In genomic region chr8:70152537-70153257, GRCm38 (mm10) we compare ENCODE assay signal across 8 mouse cellular contexts. TPM values are rescaled to one million over a fixed set of nuclear protein-coding genes. Genes with fewer than 3 reads are reported as not detected.
DNase-seq lines count a peak whose midpoint lies in the region; ATAC-seq and TF ChIP-seq lines count a peak whose summit lies in the region.

No protein-coding gene starts in this region.

- 15% methylated on average over 21 of the region's 22 CpGs for WGBS in heart, embryonic 15.5 days
- WGBS in lung, postnatal 0 days: 15% methylated on average over 20 of the region's 22 CpGs

- no peak for TF ChIP-seq EP300 in CH12.LX (IDR thresholded peaks at IDR 0.05; ENCODE audit: low read length)
- TF ChIP-seq EP300 in lung, postnatal 0 days (IDR thresholded peaks at IDR 0.05): no peak

- dilution Hi-C loops in CH12.LX (cut with MboI; ENCODE audit: extremely low pct_ligation_motif_present, extremely low pct_unique_long_range_greater_than_20kb, low sequenced_read_pairs): no loop called here

- peak overlapping the region; percentile 66 to 90 (median 68) for H3K4me3 ChIP-seq in CH12.LX (replicated peaks in 1 of 3; ENCODE audit: low read depth in 2 of 3, low read length in 2 of 3, poor library complexity in 1 of 3)
- H3K4me3 ChIP-seq in erythroblast, embryonic 14.5 days (replicated peaks): peak overlapping the region; percentile 28
- H3K4me3 ChIP-seq in heart, embryonic 15.5 days: no peak overlapping the region
- no peak overlapping the region for H3K4me3 ChIP-seq in lung, postnatal 0 days (ENCODE audit: low read depth, low read length)

- peak overlapping the region; percentile 76 for H3K27ac ChIP-seq in CH12.LX (ENCODE audit: insufficient read depth, low read depth)
- no peak overlapping the region for H3K27ac ChIP-seq in heart, embryonic 15.5 days
- H3K27ac ChIP-seq in lung, postnatal 0 days (ENCODE audit: low read length): no peak overlapping the region

- ATAC-seq in heart, embryonic 15.5 days (replicated peaks; ENCODE audit: insufficient number of reproducible peaks, insufficient read depth, low FRiP score, low read depth): peak; percentile 94
- ATAC-seq in lung, postnatal 0 days: peak; percentile 98

- peaks cover 25 to 31% of the 10 kb centered on the region in 2 experiments for H3K36me3 ChIP-seq in CH12.LX (replicated peaks in 1 of 2; ENCODE audit: control insufficient read depth in 1 of 2, insufficient read depth in 1 of 2, low read length in 1 of 2)
- no peaks in the 10 kb centered on the region for H3K36me3 ChIP-seq in erythroblast, embryonic 14.5 days (ENCODE audit: control insufficient read depth)
- no peaks in the 10 kb centered on the region for H3K36me3 ChIP-seq in heart, embryonic 15.5 days
- no peaks in the 10 kb centered on the region for H3K36me3 ChIP-seq in lung, postnatal 0 days (ENCODE audit: insufficient read depth, low read length)

- TF ChIP-seq CTCF in CH12.LX (conservative IDR thresholded peaks at IDR 0.05 in 1 of 2, IDR thresholded peaks at IDR 0.05 in 1 of 2; ENCODE audit: low read depth in 2 of 2, low read length in 2 of 2): no peak
- no peak for TF ChIP-seq CTCF in lung, postnatal 0 days (IDR thresholded peaks at IDR 0.05)

- H3K4me2 ChIP-seq in CH12.LX (ENCODE audit: insufficient read depth, low read depth, poor library complexity, severe bottlenecking): peak overlapping the region; percentile 64
- H3K4me2 ChIP-seq in heart, embryonic 15.5 days: peak overlapping the region; percentile 48
- H3K4me2 ChIP-seq in lung, postnatal 0 days (replicated peaks; ENCODE audit: low read depth, low read length): no peak overlapping the region

- in situ Hi-C loops in CH12.LX (cut with MboI; ENCODE audit: low pct_ligation_motif_present, low pct_unique_long_range_greater_than_20kb, low sequenced_read_pairs): no loop called here

- H3K9ac ChIP-seq in CH12.LX (ENCODE audit: insufficient read depth, low read depth): peak overlapping the region; percentile 92
- no peak overlapping the region for H3K9ac ChIP-seq in heart, embryonic 15.5 days
- H3K9ac ChIP-seq in lung, postnatal 0 days (replicated peaks; ENCODE audit: low read depth): no peak overlapping the region

- DNase-seq in CH12.LX (ENCODE audit: extremely low read depth) (peak; percentile 96), adipocyte (ENCODE audit: low spot score) (peak; percentile 52)
- DNase-seq in kidney, postnatal 10 days: peak; percentile 88
- DNase-seq in lung, postnatal 0 days (ENCODE audit: low spot score): peak; percentile 91
- DNase-seq in ovary, postnatal 14 days (ENCODE audit: low spot score): peak; percentile 56
- peak; percentile 88 for DNase-seq in thymus, postnatal 14 days

- TF ChIP-seq POLR2A in CH12.LX (IDR thresholded peaks at IDR 0.05; ENCODE audit: low read depth, low read length): peak; percentile 99

- no peak for TF ChIP-seq RAD21 in CH12.LX (IDR thresholded peaks at IDR 0.05; ENCODE audit: low read depth, low read length)

- peaks cover 41 to 59% of the 10 kb centered on the region in 2 experiments for H3K4me1 ChIP-seq in CH12.LX (ENCODE audit: control insufficient read depth in 1 of 2, insufficient read depth in 2 of 2)
- H3K4me1 ChIP-seq in erythroblast, embryonic 14.5 days (ENCODE audit: control insufficient read depth): peaks cover 16% of the 10 kb centered on the region
- H3K4me1 ChIP-seq in heart, embryonic 15.5 days (replicated peaks): peaks cover 6% of the 10 kb centered on the region
- no peaks in the 10 kb centered on the region for H3K4me1 ChIP-seq in lung, postnatal 0 days (ENCODE audit: insufficient read depth, low read depth, low read length)

- no peaks in the 10 kb centered on the region for H3K27me3 ChIP-seq in CH12.LX (replicated peaks)
- H3K27me3 ChIP-seq in erythroblast, embryonic 14.5 days (ENCODE audit: control insufficient read depth): peaks cover 31% of the 10 kb centered on the region
- H3K27me3 ChIP-seq in heart, embryonic 15.5 days: peaks cover 30% of the 10 kb centered on the region
- H3K27me3 ChIP-seq in lung, postnatal 0 days (replicated peaks; ENCODE audit: insufficient read depth, low read length): no peaks in the 10 kb centered on the region

- H3K79me2 ChIP-seq in CH12.LX (replicated peaks; ENCODE audit: control insufficient read depth, extremely low read depth, insufficient read depth, poor library complexity, severe bottlenecking): peaks cover 51% of the 10 kb centered on the region

- H3K9me3 ChIP-seq in CH12.LX (replicated peaks; ENCODE audit: low read length): peaks cover 5% of the 10 kb centered on the region
- no peaks in the 10 kb centered on the region for H3K9me3 ChIP-seq in erythroblast, embryonic 14.5 days (ENCODE audit: control insufficient read depth, low read length)
- no peaks in the 10 kb centered on the region for H3K9me3 ChIP-seq in heart, embryonic 15.5 days (replicated peaks)
- no peaks in the 10 kb centered on the region for H3K9me3 ChIP-seq in lung, postnatal 0 days (ENCODE audit: low read length)

TF ChIP-seq in CH12.LX, 34 proteins besides CTCF, POLR2A, EP300 and RAD21 (continues in another document):
- TF ChIP-seq CHD2 (IDR thresholded peaks at IDR 0.05; ENCODE audit: low read length): peak; percentile 32; the same call in 1 of the 2 replicates
- TF ChIP-seq ETS1 (conservative IDR thresholded peaks at IDR 0.05; ENCODE audit: low read depth, low read length): peak; percentile 46; the same call in 1 of the 2 replicates
- peak; percentile 80 for TF ChIP-seq MXI1 (IDR thresholded peaks at IDR 0.05; ENCODE audit: low read depth, low read length)
- 0 out of 2 replicates have a peak, but pooled peaks have one; percentile 51 for TF ChIP-seq CHD1 (IDR thresholded peaks at IDR 0.05; ENCODE audit: low read depth, low read length)
- TF ChIP-seq TCF12 (IDR thresholded peaks at IDR 0.05; ENCODE audit: low read depth, low read length): peak; percentile 98
- 0 out of 2 replicates have a peak, but pooled peaks have one; percentile 36 for TF ChIP-seq MYC (IDR thresholded peaks at IDR 0.05; ENCODE audit: low read depth, low read length)
- TF ChIP-seq BHLHE40 (IDR thresholded peaks at IDR 0.05; ENCODE audit: low read depth, low read length): no peak
- TF ChIP-seq HCFC1 (IDR thresholded peaks at IDR 0.05; ENCODE audit: low read depth, low read length): peak; percentile 28; the same call in 1 of the 2 replicates
- peak; percentile 99 for TF ChIP-seq NELFE (IDR thresholded peaks at IDR 0.05; ENCODE audit: low read depth, low read length)
- peak; percentile 99 for TF ChIP-seq ZMIZ1 (IDR thresholded peaks at IDR 0.05; ENCODE audit: low read depth, low read length)
- no peak for TF ChIP-seq ZKSCAN1 (IDR thresholded peaks at IDR 0.05; ENCODE audit: borderline replicate concordance, low read depth, low read length)
- TF ChIP-seq MAX (IDR thresholded peaks at IDR 0.05; ENCODE audit: low read length): peak; percentile 55
- 0 out of 2 replicates have a peak, but pooled peaks have one; percentile 30 for TF ChIP-seq KAT2A (IDR thresholded peaks at IDR 0.05; ENCODE audit: insufficient replicate concordance, low read length)
- TF ChIP-seq E2F4 (IDR thresholded peaks at IDR 0.05; ENCODE audit: insufficient replicate concordance, low read depth, low read length): peak; percentile 94; the same call in 1 of the 2 replicates
- TF ChIP-seq TBP (conservative IDR thresholded peaks at IDR 0.05; ENCODE audit: low read depth, low read length): peak; percentile 94
- peak; percentile 74 for TF ChIP-seq NRF1 (IDR thresholded peaks at IDR 0.05; ENCODE audit: low read depth, low read length)
- TF ChIP-seq GABPA (IDR thresholded peaks at IDR 0.05; ENCODE audit: insufficient replicate concordance, low read depth, low read length): no peak
- TF ChIP-seq JUND (conservative IDR thresholded peaks at IDR 0.05; ENCODE audit: low read depth, low read length): no peak
- TF ChIP-seq USF1 (IDR thresholded peaks at IDR 0.05; ENCODE audit: low read depth, low read length): no peak

RNA-seq across cellular contexts. Expression of gene Mef2b, which starts 13.2 kb away (rescaled TPM):
- total RNA-seq in CH12.LX (2012; rRNA removed) (194 and 232 TPM in 2 replicates), CH12.LX (2014; rRNA removed) (60.1 and 61.0 TPM in 2 replicates)
- 130 and 168 TPM in 2 replicates for polyA plus RNA-seq in CH12.LX (2012; ENCODE audit: insufficient read length, low read depth)
- polyA plus RNA-seq in erythroblast, embryonic 14.5 days (2012): 0.14 and 0.29 TPM in 2 replicates
- polyA plus RNA-seq in heart, embryonic 15.5 days (2015; fragmentation: Nextera tagmentation; extraction: Ambion mirVana): 0.28 and 0.44 TPM in 2 replicates
- polyA plus RNA-seq in lung, postnatal 0 days (2015; fragmentation: Nextera tagmentation; extraction: Ambion mirVana): 0.11 and 0.29 TPM in 2 replicates

RNA-seq across cellular contexts. Expression of gene Borcs8, which starts 13.4 kb away (rescaled TPM):
- 56.4 and 63.9 TPM in 2 replicates for total RNA-seq in CH12.LX (2012; rRNA removed)
- 22.2 and 28.7 TPM in 2 replicates for total RNA-seq in CH12.LX (2014; rRNA removed)
- polyA plus RNA-seq in CH12.LX (2012; ENCODE audit: insufficient read length, low read depth): 44.0 and 45.8 TPM in 2 replicates
- polyA plus RNA-seq in erythroblast, embryonic 14.5 days (2012): 2.9 and 4.0 TPM in 2 replicates
- 31.5 and 38.7 TPM in 2 replicates for polyA plus RNA-seq in heart, embryonic 15.5 days (2015; fragmentation: Nextera tagmentation; extraction: Ambion mirVana)
- polyA plus RNA-seq in lung, postnatal 0 days (2015; fragmentation: Nextera tagmentation; extraction: Ambion mirVana): 33.4 and 34.2 TPM in 2 replicates

RNA-seq across cellular contexts. Expression of gene Rfxank, which starts 13.7 kb away (rescaled TPM):
- 13.8 and 17.2 TPM in 2 replicates for total RNA-seq in CH12.LX (2012; rRNA removed)
- 10.5 and 13.4 TPM in 2 replicates for total RNA-seq in CH12.LX (2014; rRNA removed)
- polyA plus RNA-seq in CH12.LX (2012; ENCODE audit: insufficient read length, low read depth): 9.5 and 12.3 TPM in 2 replicates
- polyA plus RNA-seq in erythroblast, embryonic 14.5 days (2012): 1.8 and 2.5 TPM in 2 replicates
- 16.5 and 19.9 TPM in 2 replicates for polyA plus RNA-seq in heart, embryonic 15.5 days (2015; fragmentation: Nextera tagmentation; extraction: Ambion mirVana)
- 11.9 and 12.7 TPM in 2 replicates for polyA plus RNA-seq in lung, postnatal 0 days (2015; fragmentation: Nextera tagmentation; extraction: Ambion mirVana)

RNA-seq across cellular contexts. Expression of gene Tmem161a, which starts 19.5 kb away (rescaled TPM):
- total RNA-seq in CH12.LX (2012; rRNA removed) (54.2 and 65.0 TPM in 2 replicates), CH12.LX (2014; rRNA removed) (68.2 and 73.6 TPM in 2 replicates)
- 42.3 and 48.5 TPM in 2 replicates for polyA plus RNA-seq in CH12.LX (2012; ENCODE audit: insufficient read length, low read depth)
- 9.0 and 11.2 TPM in 2 replicates for polyA plus RNA-seq in erythroblast, embryonic 14.5 days (2012)
- 77.6 and 89.7 TPM in 2 replicates for polyA plus RNA-seq in heart, embryonic 15.5 days (2015; fragmentation: Nextera tagmentation; extraction: Ambion mirVana)
- 45.0 and 45.8 TPM in 2 replicates for polyA plus RNA-seq in lung, postnatal 0 days (2015; fragmentation: Nextera tagmentation; extraction: Ambion mirVana)

RNA-seq across cellular contexts. Expression of gene Nr2c2ap, which starts 21.6 kb away (rescaled TPM):
- total RNA-seq in CH12.LX (2012; rRNA removed) (22.7 and 27.4 TPM in 2 replicates), CH12.LX (2014; rRNA removed) (15.6 and 16.4 TPM in 2 replicates)
- polyA plus RNA-seq in CH12.LX (2012; ENCODE audit: insufficient read length, low read depth): 61.3 and 71.3 TPM in 2 replicates
- 0.21 and 0.41 TPM in 2 replicates for polyA plus RNA-seq in erythroblast, embryonic 14.5 days (2012)
- polyA plus RNA-seq in heart, embryonic 15.5 days (2015; fragmentation: Nextera tagmentation; extraction: Ambion mirVana): 29.5 and 35.6 TPM in 2 replicates
- 27.8 and 32.0 TPM in 2 replicates for polyA plus RNA-seq in lung, postnatal 0 days (2015; fragmentation: Nextera tagmentation; extraction: Ambion mirVana)

Comparison
In these comparisons a context has a peak if more than half of its experiments do, and no peak if none do; other contexts are left out.
1. H3K4me3 ChIP-seq: peak in CH12.LX (3 of 3) and erythroblast, embryonic 14.5 days (single experiment); none in heart, embryonic 15.5 days (single experiment) and lung, postnatal 0 days (single experiment).
2. RNA of gene Mef2b, which starts 13.2 kb away (polyA plus RNA-seq): 130 to 168 TPM in CH12.LX; 0.14 to 0.29 TPM in erythroblast, embryonic 14.5 days, 0.11 to 0.29 TPM in lung, postnatal 0 days and 0.28 to 0.44 TPM in heart, embryonic 15.5 days; every median in the first group is over 10 times any median in the second.
3. Peak in every context shown above with its lines, with median percentiles within 50 percentile points of each other: DNase-seq.